Mouse (Mus musculus): ENCODE measurements around the gene Rph3al. TPM values are rescaled to one million over a fixed set of nuclear protein-coding genes. Genes with fewer than 3 reads are reported as not detected.
A peak's percentile ranks its signal among the peaks of the same experiment; 100 is the strongest.

Rph3al gene
- total and polyA plus RNA-seq, 2 experiments from 2014 or later = 2.5 to 3.1 TPM

DNA sequence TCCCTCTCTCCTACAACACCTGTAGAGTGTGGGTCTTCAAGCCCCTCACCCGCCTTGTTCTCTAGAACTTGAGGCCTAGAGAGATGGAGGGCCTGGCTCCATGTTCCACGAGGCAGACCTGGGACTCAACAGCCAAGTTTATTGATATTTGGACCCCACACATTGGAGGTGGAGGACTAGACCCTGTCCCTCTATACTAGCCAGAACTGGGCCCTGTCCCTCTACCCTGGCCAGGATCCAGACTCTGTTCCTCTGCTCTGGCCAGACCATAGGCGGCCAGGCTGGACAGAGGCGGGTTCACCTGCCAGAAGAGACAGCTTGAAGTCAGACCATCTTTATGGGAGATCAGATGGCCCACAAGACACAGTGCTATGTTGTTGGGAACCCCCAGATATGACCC, 136.9 kb downstream of the Rph3al start:
- no peak for TF ChIP-seq CTCF (IDR thresholded peaks at IDR 0.05; ENCODE audit: low read depth)
- no peak for ATAC-seq
- Histone ChIP-seq H3K4me2 (ENCODE audit: low read depth, low read length) (no peak overlapping the region), H3K4me1 (ENCODE audit: insufficient read depth, low read length) (no peaks in the 10 kb centered on the region), H3K9ac (replicated peaks; ENCODE audit: low read length) (no peak overlapping the region), H3K27me3 (ENCODE audit: insufficient read depth, low read length) (no peaks in the 10 kb centered on the region), H3K27ac (no peak overlapping the region), H3K36me3 (ENCODE audit: insufficient read depth, low read length) (no peaks in the 10 kb centered on the region), H3K4me3 (ENCODE audit: low read length) (no peak overlapping the region), H3K9me3 (ENCODE audit: low read length) (no peaks in the 10 kb centered on the region)
- WGBS = 79% methylated on average over 4 of the region's 4 CpGs
- no peak for DNase-seq (ENCODE audit: low spot score)

DNA sequence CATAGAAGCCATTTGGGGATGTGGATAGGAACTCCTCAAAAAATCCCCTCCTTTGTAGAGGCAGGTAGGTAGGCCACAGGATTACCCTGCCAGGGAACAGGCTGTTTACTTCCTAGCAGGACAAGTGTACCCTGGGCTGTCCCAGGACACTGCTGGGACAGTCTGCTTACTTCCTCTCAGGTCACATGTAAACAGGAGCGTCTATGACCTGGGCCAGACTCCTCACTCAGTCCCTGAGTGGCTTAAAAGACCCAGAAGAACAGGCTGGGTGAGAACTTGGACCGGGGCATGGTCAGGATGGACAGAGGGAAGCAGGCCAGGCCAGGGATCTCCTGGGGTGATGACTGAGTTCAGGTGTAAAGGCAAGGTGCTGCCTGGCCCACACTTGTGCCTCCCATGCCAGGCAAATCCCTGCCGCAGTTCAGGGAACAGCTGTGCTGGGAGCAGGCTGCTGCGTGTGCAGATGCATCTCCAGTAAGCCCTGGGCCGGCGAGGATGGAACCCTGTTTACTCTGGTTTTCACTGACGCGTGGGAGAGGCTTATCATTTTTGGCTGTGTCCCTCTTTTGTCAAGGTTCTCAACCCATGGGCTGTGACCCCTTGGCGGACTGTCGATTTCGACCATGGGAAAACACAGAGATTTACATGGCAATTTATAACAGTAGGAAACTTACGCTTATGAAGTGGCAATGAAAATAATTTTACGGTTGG, 141.5 kb downstream of the Rph3al start:
- Histone ChIP-seq H3K4me3 (ENCODE audit: low read length) (peak overlapping the region; percentile 48), H3K4me1 (ENCODE audit: insufficient read depth, low read length) (no peaks in the 10 kb centered on the region), H3K9me3 (ENCODE audit: low read length) (no peaks in the 10 kb centered on the region), H3K36me3 (ENCODE audit: insufficient read depth, low read length) (no peaks in the 10 kb centered on the region), H3K27ac (peak overlapping the region; percentile 48; the same call in 1 of the 2 replicates), H3K27me3 (ENCODE audit: insufficient read depth, low read length) (peaks cover 6% of the 10 kb centered on the region), H3K4me2 (ENCODE audit: low read depth, low read length) (peak overlapping the region; percentile 61), H3K9ac (replicated peaks; ENCODE audit: low read length) (peak overlapping the region; percentile 56; the same call in 1 of the 2 replicates)
- WGBS = 65% methylated on average over 13 of the region's 13 CpGs
- DNase-seq (ENCODE audit: low spot score) (no peak), ATAC-seq (no peak; the same call in 1 of the 2 replicates)
- TF ChIP-seq CTCF (IDR thresholded peaks at IDR 0.05; ENCODE audit: low read depth) = no peak

DNA sequence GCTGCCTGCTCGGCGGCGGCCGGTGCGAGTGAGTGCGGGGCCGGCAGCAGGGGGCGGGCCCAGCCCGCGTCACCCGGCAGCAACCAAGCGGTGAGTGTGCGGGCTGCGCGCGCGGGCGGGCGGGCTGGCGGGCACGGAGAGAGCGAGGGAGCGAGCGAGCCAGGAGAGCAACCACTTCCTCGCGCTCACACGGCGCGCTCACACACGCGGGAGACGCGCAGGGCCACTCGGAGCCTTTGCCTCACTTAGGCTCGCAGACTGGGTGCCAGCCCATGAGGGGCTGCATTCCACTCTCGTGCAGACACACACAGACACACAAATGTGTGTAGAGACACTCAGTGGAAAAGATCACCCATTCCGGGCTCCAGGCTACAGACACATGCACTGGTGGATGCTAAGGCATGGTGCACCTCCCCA, 142.2 kb downstream of the Rph3al start, which contains the start of gene Doc2b:
Gene Doc2b, minus strand, starts transcription at position 21 of the 417 bp plus-strand sequence.
- DNase-seq (ENCODE audit: low spot score) = peak; percentile 80
- no peak for TF ChIP-seq CTCF (IDR thresholded peaks at IDR 0.05; ENCODE audit: low read depth)
- WGBS = 3% methylated on average over 37 of the region's 37 CpGs

DNA sequence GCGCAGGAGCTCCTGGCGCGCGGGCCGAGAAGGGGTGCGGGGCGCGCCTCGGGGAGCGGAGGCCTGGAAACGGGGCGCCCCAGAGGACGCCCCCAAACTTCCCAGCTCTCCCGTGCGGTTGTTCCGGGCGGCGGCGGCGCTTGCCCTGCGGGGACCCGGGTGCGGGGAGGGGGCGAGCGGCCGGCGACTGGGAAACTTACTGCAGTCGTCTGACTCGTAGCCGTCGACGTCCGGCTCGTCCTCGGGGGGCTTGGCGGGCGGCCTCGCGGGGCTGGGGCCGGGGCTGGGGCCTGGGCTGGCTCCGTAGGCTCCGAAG, 142.9 kb downstream of the Rph3al start:
- H3K4me1 ChIP-seq (ENCODE audit: insufficient read depth, low read length) = no peaks in the 10 kb centered on the region
- peaks cover 6% of the 10 kb centered on the region for H3K27me3 ChIP-seq (ENCODE audit: insufficient read depth, low read length)
- 1% methylated on average over 38 of the region's 42 CpGs for WGBS
- H3K9me3 ChIP-seq (ENCODE audit: low read length) = no peaks in the 10 kb centered on the region
- DNase-seq (ENCODE audit: low spot score) (no peak), ATAC-seq (0 out of 2 replicates have a peak, but pooled peaks have one; percentile 6)
- no peak overlapping the region for H3K27ac ChIP-seq
- peak overlapping the region; percentile 48 for H3K4me3 ChIP-seq (ENCODE audit: low read length)
- H3K36me3 ChIP-seq (ENCODE audit: insufficient read depth, low read length) = no peaks in the 10 kb centered on the region
- peak overlapping the region; percentile 61 for H3K4me2 ChIP-seq (ENCODE audit: low read depth, low read length)
- H3K9ac ChIP-seq (replicated peaks; ENCODE audit: low read length) = peak overlapping the region; percentile 56
- no peak for TF ChIP-seq CTCF (IDR thresholded peaks at IDR 0.05; ENCODE audit: low read depth)

More for the DNA sequence above, 142.2 kb downstream of the Rph3al start, which contains the start of gene Doc2b:
- Histone ChIP-seq H3K4me1 (ENCODE audit: insufficient read depth, low read length) (no peaks in the 10 kb centered on the region), H3K4me2 (ENCODE audit: low read depth, low read length) (peak within 1 kb of the TSS; percentile 61), H3K4me3 (ENCODE audit: low read length) (peak within 1 kb of the TSS; percentile 48), H3K27me3 (ENCODE audit: insufficient read depth, low read length) (peaks cover 6% of the 10 kb centered on the region), H3K27ac (peak within 1 kb of the TSS; percentile 48; the same call in 1 of the 2 replicates), H3K36me3 (ENCODE audit: insufficient read depth, low read length) (no peaks in the 10 kb centered on the region), H3K9ac (replicated peaks; ENCODE audit: low read length) (peak within 1 kb of the TSS; percentile 56), H3K9me3 (ENCODE audit: low read length) (no peaks in the 10 kb centered on the region)
- peak; percentile 81 for ATAC-seq

DNA sequence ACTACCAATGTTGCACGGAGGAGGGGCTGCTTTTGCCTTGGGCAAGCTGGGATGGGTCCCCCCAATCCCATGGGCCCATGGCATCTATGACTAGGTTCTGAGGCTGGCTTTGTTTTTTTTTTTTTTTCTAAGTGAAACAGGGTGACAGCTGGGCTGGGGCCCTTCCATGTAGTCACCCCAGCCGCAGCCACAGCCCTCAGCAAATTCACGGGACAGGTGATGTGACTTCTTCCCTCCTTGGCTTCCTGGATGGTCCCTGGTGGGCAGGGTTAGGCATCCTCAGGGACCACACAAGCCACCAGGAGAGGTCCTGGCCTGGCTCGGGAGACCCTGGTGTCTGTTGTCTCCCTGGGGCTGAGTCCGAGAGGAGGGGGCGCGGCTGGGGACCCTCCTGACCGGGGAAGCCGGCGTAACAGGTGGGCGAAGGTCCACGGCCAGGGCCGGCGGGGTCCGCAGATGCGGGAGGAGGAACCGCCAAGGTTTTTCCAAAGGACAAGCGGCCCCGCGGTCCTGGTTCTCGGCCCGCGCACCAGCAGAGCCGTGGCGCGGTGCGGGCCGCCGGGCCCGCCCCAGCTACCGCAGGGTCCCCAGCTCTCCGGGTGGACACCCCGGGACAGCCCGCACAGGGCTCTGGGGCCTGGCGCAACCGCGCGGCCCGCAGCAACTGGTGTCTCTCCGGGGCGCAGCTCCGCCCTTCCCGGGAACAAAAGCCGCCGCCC, 143.5 kb downstream of the Rph3al start:
- Histone ChIP-seq H3K27ac (no peak overlapping the region), H3K4me1 (ENCODE audit: insufficient read depth, low read length) (no peaks in the 10 kb centered on the region), H3K36me3 (ENCODE audit: insufficient read depth, low read length) (no peaks in the 10 kb centered on the region), H3K9me3 (ENCODE audit: low read length) (no peaks in the 10 kb centered on the region), H3K4me3 (ENCODE audit: low read length) (peak overlapping the region; percentile 48), H3K9ac (replicated peaks; ENCODE audit: low read length) (peak overlapping the region; percentile 56), H3K27me3 (ENCODE audit: insufficient read depth, low read length) (peaks cover 6% of the 10 kb centered on the region), H3K4me2 (ENCODE audit: low read depth, low read length) (peak overlapping the region; percentile 61)
- WGBS = 12% methylated on average over 41 of the region's 45 CpGs
- no peak for TF ChIP-seq CTCF (IDR thresholded peaks at IDR 0.05; ENCODE audit: low read depth)
- DNase-seq (ENCODE audit: low spot score) (no peak), ATAC-seq (no peak)

DNA sequence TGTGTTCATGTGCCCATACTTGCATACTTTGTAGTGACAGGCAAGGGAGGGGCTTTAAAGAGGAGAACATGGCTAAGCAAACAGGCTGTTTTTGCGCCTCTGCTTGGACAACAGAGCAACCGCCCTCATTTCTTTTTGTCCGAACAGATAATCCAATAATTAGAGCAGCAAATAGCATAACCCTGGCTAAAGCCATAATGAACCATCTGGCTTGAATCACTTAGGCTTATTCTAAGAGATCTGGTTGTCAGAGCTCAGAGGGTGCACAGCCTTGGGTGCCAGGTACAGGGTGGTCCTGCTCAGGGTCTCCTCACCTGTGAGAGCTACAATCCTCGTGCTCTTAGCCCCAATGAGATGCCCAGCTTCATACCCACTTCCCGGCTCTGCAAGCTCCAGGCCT, 144.9 kb downstream of the Rph3al start:
- Histone ChIP-seq H3K4me3 (ENCODE audit: low read length) (no peak overlapping the region), H3K36me3 (ENCODE audit: insufficient read depth, low read length) (no peaks in the 10 kb centered on the region), H3K27me3 (ENCODE audit: insufficient read depth, low read length) (peaks cover 6% of the 10 kb centered on the region), H3K27ac (no peak overlapping the region), H3K9ac (replicated peaks; ENCODE audit: low read length) (no peak overlapping the region), H3K4me1 (ENCODE audit: insufficient read depth, low read length) (no peaks in the 10 kb centered on the region), H3K9me3 (ENCODE audit: low read length) (no peaks in the 10 kb centered on the region), H3K4me2 (ENCODE audit: low read depth, low read length) (0 out of 2 replicates have a peak overlapping the region, but pooled peaks have one; percentile 5)
- 68% methylated on average over 5 of the region's 5 CpGs for WGBS
- DNase-seq (ENCODE audit: low spot score) (no peak), ATAC-seq (no peak)
- TF ChIP-seq CTCF (IDR thresholded peaks at IDR 0.05; ENCODE audit: low read depth) = no peak

Data from hindbrain, postnatal 0 days (tissue).